Mouse (Mus musculus) urinary bladder, adult 2 months (tissue): ENCODE measurements around the gene Olfr64. TPM values are rescaled to one million over a fixed set of nuclear protein-coding genes. Genes with fewer than 3 reads are reported as not detected.

Experiments
- polyA plus RNA-seq: library from polyadenylated mRNA; depleted of rRNA; stranded (reverse); fragments of >200 nt; gene quantifications from 2 replicates; pipeline ENCODE4 v1.2.3, GENCODE M21; 2012; rRNA removed

Gene Olfr64
- polyA plus RNA-seq, 1 experiment = not detected

Other genes starting within 250 kb of the Olfr64 start
- gene Olfr623, start 230.8 kb downstream of the Olfr64 start, polyA plus RNA-seq = not detected in 2 replicates
- gene Olfr624, start 223.3 kb downstream of the Olfr64 start, polyA plus RNA-seq = 0.01 and 0.03 TPM in 2 replicates
- not detected in 2 replicates for gene Olfr625-ps1, start 211.8 kb downstream of the Olfr64 start, polyA plus RNA-seq
- not detected in 2 replicates for gene Olfr243, start 179.8 kb downstream of the Olfr64 start, polyA plus RNA-seq
- not detected in 2 replicates for gene Olfr628, start 164.1 kb downstream of the Olfr64 start, polyA plus RNA-seq
- gene Olfr629, start 149.5 kb downstream of the Olfr64 start, polyA plus RNA-seq = not detected in 2 replicates
- gene Olfr630, start 137.2 kb downstream of the Olfr64 start, polyA plus RNA-seq = not detected in 2 replicates
- not detected in 2 replicates for gene Olfr69, start 122.9 kb downstream of the Olfr64 start, polyA plus RNA-seq
- gene Olfr68, start 114.8 kb downstream of the Olfr64 start, polyA plus RNA-seq = not detected in 2 replicates
- not detected in 2 replicates for gene Olfr67, start 102.7 kb downstream of the Olfr64 start, polyA plus RNA-seq
- 33.8 and 35.3 TPM in 2 replicates for gene Hbb-bt, start 80.5 kb downstream of the Olfr64 start, polyA plus RNA-seq
- gene Hbb-bs, start 66.4 kb downstream of the Olfr64 start, polyA plus RNA-seq = 257 and 296 TPM in 2 replicates
- not detected in 2 replicates for gene Hbb-bh2, start 54.0 kb downstream of the Olfr64 start, polyA plus RNA-seq
- 0.15 and 0.18 TPM in 2 replicates for gene Hbb-bh1, start 51.3 kb downstream of the Olfr64 start, polyA plus RNA-seq
- gene Hbb-y, start 41.3 kb downstream of the Olfr64 start, polyA plus RNA-seq = 0.29 and 0.55 TPM in 2 replicates
- not detected in 2 replicates for gene Olfr66, start 8.2 kb downstream of the Olfr64 start, polyA plus RNA-seq
- not detected in 2 replicates for gene Olfr65, start 9.0 kb upstream of the Olfr64 start, polyA plus RNA-seq
- gene Olfr631, start 34.3 kb upstream of the Olfr64 start, polyA plus RNA-seq = not detected in 2 replicates
- gene Olfr632, start 39.9 kb upstream of the Olfr64 start, polyA plus RNA-seq = not detected in 2 replicates
- gene Olfr633, start 50.0 kb upstream of the Olfr64 start, polyA plus RNA-seq = not detected in 2 replicates
- gene Olfr635, start 76.7 kb upstream of the Olfr64 start, polyA plus RNA-seq = not detected in 2 replicates
- gene Olfr638, start 104.3 kb upstream of the Olfr64 start, polyA plus RNA-seq = not detected in 2 replicates
- gene Olfr639, start 122.8 kb upstream of the Olfr64 start, polyA plus RNA-seq = not detected in 2 replicates
- not detected in 2 replicates for gene Olfr640, start 131.1 kb upstream of the Olfr64 start, polyA plus RNA-seq
- not detected in 2 replicates for gene Olfr641, start 141.0 kb upstream of the Olfr64 start, polyA plus RNA-seq
- not detected in 2 replicates for gene Olfr642, start 158.2 kb upstream of the Olfr64 start, polyA plus RNA-seq
- gene 4930516K23Rik, start 167.0 kb upstream of the Olfr64 start, polyA plus RNA-seq = not detected in 2 replicates
- not detected in 2 replicates for gene Olfr644, start 177.4 kb upstream of the Olfr64 start, polyA plus RNA-seq
- not detected in 2 replicates for gene Olfr645, start 191.0 kb upstream of the Olfr64 start, polyA plus RNA-seq
- gene Olfr646, start 210.4 kb upstream of the Olfr64 start, polyA plus RNA-seq = not detected in 2 replicates
- gene Ubqln5, start 235.3 kb upstream of the Olfr64 start, polyA plus RNA-seq = not detected in 2 replicates
- gene Olfr643, start 242.9 kb upstream of the Olfr64 start, polyA plus RNA-seq = not detected in 2 replicates
- gene Ubqln3, start 248.8 kb upstream of the Olfr64 start, polyA plus RNA-seq = not detected in 2 replicates